Mouse (Mus musculus) erythroblast, adult 5-6 weeks (primary cell): ENCODE measurements around the gene Nacc2. TPM values are rescaled to one million over a fixed set of nuclear protein-coding genes. Genes with fewer than 3 reads are reported as not detected.

ENCODE experiments used
- ATAC-seq: replicated peaks from 2 replicates; pipeline ENCODE4 v1.8.0; 2016; ENCODE audit warnings: moderate number of reproducible peaks, mild to moderate bottlenecking, moderate TSS enrichment, inconsistent platforms; ENCODE audit not compliant: poor library complexity, low FRiP score, severe bottlenecking
- total RNA-seq, 2 experiments: library from RNA; stranded (forward) in 1 of 2; stranded (reverse) in 1 of 2; fragments of 150-400 nt in 1 of 2; fragments of 200-764, 138-1000 nt in 1 of 2; gene quantifications; 2 replicates each; pipeline versions ENCODE4 v1.2.3 to v1.2.4; 2015 to 2017; ENCODE audit warnings: low replicate concordance in 2 of 2

Gene Nacc2
- total RNA-seq, 2 experiments from 2014 or later, result 0.77 TPM; not detected in 1

DNA sequence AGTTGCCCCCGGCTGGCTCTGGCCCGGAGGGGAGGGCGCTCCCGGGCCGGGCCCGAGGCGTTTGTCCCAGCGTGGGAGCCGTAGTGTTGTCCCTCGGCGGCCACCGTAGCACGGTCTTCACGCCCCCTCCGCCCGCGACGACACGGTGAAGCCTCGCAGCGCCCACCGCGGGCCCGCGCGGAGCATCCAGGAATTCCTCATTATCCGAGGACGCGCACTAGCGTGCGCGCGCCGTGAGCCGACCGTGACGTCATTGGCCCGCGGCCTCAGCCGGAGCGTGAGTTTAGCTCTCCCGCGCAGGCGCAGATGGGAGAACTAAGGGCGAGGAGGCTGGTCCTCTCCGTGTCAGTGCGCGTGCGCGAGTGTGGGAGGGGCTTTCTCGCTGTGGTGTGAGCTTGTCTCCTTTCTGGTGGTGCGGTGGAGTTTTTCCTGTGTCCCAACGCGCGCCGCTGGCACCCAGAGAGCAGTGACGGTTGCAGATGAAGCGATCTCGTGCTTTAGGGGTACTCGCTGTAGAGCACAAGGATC is 17.3 kb upstream of the Nacc2 start:
- peak; percentile 86 for ATAC-seq

DNA sequence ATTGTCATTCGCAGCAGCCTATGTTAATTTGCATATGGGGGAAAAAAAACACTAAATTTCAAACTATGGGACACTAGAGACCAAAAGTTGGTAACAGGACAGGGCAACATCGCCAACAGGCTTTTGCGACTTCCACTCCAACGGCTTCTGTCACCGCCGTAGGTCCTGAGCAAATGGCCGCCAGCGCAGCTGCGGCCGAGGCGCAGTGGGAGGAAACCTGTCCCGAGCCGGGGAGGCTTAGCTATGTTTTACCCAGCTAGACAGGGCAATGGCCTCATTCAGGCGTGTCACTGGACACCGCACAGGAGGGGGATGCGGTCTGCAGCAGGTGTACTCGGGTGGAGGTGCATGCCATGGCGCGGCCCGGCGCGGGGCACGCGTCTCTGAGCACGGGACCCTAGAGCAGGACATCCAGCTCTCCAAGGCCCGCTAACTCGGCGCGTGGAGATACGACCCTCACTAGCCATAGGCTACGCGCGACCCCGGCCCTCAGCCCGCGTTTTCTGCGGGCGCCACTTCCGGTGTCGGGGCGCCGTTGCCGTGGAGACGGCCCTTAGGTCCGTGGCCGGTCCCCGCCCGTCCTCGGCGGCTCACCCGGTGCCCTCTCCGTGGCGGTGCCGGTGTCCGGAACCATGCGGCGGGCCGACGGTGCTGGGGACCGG is 16.7 kb upstream of the Nacc2 start:
- peak; percentile 42 for ATAC-seq

DNA sequence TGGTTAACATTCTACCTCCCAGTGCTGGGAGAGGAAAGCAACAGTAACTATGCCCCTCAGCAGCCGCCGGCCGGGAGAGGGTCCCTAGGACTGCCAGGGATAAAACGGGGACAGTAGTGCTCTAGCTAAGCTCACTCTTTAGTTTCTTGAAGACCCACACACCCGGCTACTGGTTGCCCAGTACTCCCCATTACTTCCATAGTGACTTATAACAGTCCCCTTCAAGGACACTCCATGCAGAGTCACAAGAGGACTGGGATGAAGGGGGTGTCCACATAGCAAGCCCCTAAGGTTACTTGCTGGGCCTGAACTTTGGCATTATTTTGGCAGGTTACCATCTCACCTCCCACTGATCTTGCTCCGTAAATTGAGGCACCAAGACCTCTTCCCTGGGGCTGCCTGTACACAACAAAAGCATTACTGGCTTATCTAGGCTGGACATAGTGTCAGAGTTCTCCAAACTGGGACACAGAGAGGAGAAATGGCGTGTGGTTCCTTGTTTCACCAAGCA is 16.1 kb upstream of the Nacc2 start:
- no peak for ATAC-seq

DNA sequence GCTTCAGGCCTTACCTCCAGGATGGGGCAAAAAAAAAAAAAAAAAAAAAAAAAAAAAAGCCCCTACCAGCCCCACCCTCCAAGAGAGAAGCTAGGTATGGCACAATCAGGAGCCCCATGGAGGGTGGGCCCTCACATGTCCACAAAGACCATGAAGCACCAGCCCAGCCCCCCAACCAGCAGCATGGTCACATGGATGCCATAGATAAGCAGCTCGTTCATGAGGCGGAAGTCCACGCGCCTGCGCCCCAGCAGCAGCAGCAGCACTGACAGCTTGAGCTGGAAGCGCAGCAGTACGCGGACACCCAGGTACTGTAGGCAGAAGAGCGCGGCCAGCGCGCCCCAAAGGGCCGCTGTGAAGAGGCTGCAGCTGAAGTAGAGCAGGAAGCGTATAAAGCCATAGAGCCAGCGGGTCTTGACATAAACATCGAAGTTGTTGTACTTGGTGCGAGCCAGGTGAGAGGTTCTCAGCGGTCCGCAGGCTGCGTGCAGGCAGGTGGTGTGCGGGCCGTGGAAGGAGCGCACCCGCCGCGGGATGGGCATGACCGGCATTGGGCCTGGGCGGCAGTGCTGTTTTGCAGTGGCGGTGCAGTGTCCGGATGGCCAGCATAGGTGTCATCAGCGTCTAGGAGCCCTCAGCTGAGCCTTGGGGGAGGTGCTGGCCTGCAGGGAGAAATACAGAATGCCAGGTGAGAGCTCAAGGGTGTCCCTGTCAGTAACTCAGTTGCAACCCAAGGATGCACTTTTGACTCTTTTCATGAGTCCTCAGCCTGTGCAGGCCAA is 15.4 kb upstream of the Nacc2 start:
- peak; percentile 18; the same call in 1 of the 2 replicates for ATAC-seq

DNA sequence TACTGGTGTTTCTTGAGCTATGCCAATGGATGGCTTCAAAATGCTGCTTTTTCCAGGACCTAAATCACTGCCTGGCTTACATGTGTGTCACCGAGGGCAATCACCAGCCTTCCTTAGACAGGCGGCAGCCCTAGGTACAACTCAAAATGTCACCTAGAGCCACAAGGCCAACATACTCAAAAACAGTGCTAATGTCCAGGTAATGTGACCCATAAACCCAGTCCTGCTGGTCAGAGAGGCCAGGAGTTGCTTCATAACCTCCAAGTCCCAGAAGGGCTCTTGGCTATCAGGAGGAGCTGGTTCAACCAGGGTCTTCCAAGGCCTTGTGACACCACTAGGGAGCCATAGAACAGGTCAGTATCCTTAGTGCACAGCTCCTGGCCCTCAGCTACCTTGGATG is 11.6 kb upstream of the Nacc2 start:
- no peak for ATAC-seq

DNA sequence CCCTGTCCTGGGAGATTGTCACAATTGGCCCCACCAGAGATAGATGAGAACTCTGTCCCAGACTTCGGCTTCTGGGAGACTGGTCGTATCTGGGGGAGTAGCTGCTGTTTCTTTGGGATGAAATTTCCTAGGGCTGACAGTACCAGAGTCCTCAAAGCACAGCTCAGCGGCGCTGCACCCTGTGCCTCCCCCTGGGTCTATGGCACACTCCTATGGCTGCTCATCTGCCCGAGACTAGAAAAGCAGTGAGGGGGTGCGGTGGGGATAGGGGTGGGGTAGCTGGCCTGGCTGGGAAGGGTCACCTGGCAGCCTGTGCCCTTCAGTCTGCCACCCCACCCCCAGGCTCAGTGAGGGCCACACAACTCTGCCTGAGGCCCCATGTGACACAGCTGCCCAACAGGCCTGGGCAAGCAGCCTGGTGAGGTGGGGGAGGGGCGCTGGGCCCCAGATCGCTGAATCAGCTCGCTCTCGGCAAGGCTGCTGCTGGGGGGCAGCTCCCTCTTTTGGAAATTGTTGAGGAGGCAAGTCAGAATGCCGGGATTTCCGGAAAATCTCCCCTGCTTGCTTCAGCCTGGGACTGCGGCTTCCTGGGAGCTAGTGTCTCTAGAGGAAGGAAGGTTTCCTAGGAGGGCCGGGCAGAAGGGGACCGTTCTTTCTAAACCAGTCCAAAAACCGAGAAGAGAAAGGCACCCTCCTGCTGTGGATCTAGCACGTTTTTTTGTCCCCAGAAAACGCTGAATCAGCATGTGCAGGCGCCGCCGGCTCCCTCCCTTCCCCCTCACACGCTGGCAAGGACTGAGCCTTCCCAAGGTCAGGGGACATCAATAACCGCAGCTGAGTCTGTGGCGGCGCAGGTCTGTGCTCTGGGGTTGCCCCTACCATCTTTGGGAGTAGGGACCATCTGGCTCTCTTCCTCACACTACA is 9.9 kb upstream of the Nacc2 start:
- peak; percentile 35 for ATAC-seq

DNA sequence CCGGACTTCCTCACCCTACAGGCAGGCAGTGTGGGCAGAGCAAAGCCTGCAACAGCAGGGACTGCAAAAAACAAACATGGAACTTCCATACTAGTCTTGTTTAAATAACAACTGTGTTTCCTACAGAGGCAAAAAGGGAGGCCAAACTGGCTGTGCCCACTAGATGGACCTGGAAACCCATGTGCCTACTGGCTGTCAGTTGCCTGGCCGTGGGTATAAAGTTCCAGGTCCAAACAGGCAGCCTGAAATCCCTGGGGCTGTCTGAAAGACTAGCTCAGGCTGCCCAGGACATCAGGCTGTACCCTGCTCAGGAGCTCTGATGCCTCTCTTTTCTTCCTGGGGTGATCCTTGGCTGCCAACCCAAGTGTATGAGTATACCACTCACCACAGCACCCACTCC is 8.3 kb upstream of the Nacc2 start:
- ATAC-seq, result no peak

DNA sequence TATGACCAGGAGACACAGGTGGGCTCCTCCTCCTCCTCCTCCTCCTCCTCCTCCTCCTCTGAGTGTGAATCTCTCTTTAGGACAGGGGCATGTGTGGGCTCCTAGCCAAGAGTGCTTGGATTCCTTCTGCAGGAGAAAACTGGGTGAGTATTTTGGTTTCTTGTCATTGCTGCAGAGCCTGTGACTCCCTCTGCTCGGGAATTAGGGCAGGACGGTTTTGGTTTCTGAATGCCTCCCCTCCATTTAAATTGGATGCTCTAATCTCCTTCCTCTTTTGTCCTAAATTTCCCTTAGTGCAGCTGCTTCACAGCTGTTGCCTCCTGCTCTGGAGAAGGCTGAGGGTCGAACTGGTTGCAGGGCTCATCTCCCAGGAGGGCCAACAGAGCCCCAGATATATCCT is 6.9 kb upstream of the Nacc2 start:
- ATAC-seq, result no peak

DNA sequence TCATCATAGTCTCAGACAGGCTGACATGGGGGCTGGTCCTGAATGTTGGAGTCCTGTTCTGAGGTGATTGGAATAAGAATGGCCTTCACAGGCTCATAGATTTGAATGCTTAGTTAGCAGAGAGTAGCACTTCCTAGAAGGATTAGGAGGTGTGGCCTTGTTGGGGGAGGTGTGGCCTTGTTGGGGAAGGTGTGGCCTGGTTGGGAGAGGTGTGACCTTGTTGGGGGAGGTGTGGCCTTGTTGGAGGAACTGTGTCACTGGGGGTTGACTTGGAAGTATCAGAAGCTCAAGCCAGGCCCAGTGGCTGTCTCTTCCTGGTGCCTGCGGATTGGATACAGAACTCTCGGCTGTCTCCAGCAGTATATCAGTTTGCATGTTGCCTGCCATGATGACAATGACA is 6.3 kb upstream of the Nacc2 start:
- ATAC-seq, result no peak

DNA sequence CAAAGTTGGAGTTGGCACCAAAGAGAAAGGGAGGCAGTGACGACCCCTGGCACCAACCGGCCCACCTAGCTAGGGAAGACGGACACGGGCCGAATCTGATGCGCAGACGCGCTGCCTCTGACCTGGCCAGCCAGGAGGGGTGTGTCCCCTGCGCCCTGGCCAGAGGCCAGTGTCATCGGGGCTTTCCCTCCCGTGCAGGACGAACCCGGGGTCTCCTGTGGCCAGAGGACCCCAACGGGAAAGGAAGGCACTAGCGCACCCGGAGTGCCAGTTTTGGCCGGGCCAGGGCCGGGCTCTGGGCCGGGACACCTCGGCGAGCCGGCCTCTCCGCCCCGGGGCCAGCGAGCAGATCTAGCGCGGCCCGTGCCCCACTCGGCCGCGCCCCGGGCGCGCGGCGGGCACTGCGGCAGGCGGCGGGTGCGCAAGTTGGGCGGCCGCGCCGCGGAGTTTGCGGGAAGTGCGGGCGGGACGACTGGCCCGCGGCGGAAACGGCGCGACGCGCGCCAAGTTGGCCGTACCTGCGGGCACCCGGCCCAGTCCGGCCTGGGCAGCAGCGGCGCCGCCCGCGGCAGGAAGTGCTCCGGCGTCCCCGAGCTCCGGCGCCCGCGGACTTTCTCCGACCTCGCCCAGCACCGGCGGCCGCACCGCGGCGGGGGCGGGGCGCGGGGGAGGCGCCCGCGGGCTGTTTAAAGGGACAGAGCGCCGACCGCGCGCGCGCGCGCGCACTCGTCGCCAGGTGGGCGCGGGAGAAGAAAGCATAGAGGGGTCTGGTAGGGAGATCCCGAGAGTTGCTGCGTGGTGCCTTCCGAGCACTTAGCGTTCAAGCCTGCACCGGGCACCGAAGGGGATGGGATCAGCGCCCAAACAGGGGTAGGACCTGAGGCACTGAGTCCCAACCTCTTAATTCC is 595 bp downstream of the Nacc2 start:
- ATAC-seq, result peak; percentile 26

DNA sequence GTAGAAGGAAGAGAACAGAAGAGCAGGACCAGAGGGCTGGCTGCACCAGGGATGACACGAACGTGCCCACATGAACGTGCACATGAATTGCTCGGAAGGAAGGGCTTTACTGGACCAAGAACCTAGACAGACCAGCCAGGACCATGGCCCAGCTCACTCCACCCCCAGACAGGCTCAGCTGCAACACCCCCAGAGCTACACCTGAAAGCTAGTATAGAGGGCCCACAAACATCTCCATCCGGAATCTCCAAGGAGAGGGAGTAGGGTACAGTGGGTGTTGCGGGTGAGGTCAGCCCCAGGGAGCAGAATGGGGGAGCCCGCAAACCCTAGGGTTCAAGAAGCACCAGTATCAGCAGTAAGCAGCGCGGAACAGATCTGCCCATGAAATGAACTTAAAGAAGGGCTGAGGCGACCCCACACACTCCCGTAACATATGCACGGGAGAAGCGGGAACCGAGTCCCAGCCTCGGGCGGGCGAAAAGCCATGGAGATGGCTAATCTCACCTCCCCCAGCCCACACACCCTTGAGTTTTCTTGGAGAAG is 1.4 kb downstream of the Nacc2 start:
- no peak for ATAC-seq

DNA sequence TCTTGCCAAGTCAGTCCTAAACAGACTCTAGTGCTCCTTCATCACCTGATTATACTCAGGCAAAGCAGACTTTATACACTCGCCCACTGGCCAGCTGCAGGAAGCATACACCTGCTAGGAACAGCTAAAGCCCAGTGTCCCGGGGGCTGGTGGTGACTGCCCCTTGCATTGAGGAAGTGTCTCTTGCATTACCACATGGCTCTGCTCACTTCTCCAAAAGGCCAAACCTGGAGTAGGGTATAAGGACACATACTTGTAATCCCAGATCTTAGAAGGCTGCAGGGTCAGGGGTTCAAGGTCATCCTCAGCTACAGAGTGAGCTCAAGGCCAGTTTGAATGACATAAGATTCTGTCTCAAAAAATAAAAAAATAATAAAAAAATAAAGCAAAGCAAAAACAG is 3.4 kb downstream of the Nacc2 start:
- ATAC-seq, result no peak

DNA sequence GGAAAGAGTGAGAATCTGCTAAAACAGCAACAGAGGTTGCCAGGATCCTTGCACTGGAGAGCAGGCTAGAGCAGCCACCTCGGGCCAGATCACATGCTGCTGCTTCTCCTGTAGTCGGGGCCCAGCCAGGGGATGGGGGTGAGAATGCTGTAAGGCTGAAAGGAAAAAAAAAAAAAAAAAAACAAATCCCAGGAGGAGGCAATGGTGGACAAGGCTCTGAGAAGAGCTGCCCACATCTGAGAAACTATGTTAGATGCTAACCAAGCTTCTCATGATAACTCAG is 3.8 kb downstream of the Nacc2 start:
- ATAC-seq, result no peak

DNA sequence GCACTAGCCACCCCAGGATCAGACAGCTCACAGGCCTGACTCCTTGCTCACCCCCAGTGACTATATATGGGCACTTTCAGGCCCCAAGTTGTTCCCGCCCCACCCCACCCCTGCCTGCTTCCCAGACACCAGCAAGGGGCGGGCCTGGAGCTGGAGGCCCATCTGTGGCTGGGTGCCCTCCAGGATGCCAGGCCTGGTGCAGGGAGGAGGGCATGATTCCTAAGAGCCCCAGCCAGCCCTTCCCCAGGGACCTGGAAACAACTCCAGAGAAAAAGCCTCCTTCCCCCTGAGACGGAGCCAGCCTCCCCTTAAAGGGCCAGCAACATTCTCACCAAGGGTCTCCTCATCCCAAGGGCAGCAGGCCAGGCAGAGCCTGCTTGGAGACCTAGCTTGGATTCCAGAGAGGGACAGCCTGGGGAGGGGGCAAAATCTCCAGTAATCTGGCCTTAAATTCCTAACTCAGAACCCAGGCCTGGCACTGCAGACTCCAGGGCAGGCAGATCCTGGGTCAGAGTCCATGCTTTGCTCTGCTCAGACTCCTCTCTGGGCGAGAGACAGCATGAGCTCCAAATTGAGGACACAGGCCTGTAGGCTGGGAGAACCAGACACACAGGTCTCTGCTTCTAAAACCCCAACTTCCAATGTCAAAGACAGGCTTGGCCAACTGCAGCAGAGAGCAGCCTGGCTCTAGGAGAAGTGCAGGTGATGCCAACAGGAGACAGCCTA is 4.3 kb downstream of the Nacc2 start:
- no peak for ATAC-seq

DNA sequence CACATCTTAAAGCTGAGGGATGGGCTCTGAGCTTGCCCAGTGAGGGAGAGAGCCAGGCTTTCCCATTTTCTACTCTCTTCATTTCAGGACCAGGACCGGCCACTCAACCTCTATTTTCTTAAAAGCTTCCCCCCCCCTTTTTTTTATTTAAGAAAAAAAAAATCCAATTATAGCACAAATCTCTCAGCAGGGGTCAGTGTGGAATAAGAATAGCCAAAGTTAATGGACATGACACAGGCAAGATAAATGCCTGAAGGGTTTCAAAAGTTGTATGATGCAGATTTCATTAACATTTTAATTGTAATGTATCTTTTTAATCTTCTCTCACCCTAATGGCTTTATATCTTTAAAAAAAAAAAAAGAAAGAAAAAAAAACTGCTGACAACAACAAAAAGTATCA is 5.4 kb downstream of the Nacc2 start:
- no peak for ATAC-seq

DNA sequence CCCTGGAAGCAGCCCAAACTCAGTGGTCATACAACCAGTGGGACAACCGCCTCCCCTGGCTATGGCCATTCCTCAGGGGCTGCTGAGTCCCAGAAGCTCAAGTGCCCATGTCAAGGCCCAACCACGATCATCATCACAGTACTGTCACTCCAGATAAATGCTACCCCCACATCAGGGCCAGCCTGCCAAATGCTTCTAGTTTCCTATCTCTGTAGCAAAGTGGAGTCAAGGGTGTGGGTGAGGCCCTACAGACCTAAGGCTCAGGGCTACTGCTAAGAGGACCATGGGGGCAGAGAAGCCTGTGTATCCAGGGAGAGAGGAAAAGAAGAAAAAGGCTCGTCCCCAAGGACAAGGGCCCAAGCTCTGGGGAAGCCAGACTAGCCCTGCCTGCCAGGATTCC is 6.5 kb downstream of the Nacc2 start:
- no peak for ATAC-seq

DNA sequence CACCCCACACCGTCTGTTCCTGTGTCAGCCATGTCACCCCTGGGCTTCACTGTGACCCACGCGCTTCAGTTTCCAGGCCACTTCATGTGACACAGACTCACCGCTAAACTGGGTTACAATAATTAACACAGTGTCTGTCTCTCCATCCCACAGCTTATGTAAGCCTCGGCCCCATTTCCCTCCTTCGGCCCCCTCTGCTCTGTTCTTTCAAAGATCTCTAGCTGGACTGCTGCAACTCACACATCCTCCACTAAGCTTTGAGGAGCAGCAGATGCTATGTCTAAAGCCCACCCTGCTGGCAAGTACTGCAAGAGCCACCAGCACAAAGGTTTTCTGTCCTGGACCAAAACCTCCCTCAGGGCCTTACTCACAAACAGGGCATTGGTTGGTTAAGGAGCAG is 7.8 kb downstream of the Nacc2 start:
- ATAC-seq, result no peak

DNA sequence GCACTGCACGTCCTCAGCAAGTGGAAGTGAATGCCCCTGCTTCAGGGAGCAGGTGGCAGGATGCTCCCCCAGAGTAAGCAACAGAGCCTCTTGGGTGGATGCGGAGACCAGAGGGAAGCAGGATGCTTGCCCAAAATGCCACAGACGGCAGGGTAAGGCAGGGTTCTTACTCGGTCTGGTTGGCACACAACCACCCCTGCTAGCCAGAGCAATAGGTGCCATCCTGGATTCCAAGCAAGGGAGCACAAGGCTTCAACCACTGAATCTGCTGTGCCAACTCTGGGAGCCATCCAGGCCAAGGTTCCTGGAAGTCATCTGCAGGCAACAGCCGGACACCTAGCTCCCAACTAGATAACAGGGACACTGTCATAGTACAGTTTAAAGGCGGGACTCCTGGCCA is 14.8 kb downstream of the Nacc2 start:
- no peak for ATAC-seq
